Mouse (Mus musculus): Measurements from ENCODE around the gene Nup85. TPM values are rescaled to one million over a fixed set of nuclear protein-coding genes. Genes with fewer than 3 reads are reported as not detected.

The Nup85 gene
- polyA plus RNA-seq, 1 experiment from 2014 or later, result 130 TPM

GRCm38 (mm10) chr11:115585573-115586100 lies 21.4 kb downstream of the Nup85 start:
- H3K4me1 ChIP-seq (replicated peaks), result no peaks in the 10 kb centered on the region
- no peak overlapping the region for H3K27ac ChIP-seq
- H3K9ac ChIP-seq (replicated peaks), result no peak overlapping the region
- ATAC-seq, result no peak
- no peak overlapping the region for H3K4me3 ChIP-seq (replicated peaks)
- 91% methylated on average over 7 of the region's 7 CpGs for WGBS
- H3K36me3 ChIP-seq, result peaks cover 95% of the 10 kb centered on the region
- H3K27me3 ChIP-seq, result no peaks in the 10 kb centered on the region
- no peaks in the 10 kb centered on the region for H3K9me3 ChIP-seq
- no peak overlapping the region for H3K4me2 ChIP-seq (replicated peaks)

GRCm38 (mm10) chr11:115586403-115586802 lies 22.2 kb downstream of the Nup85 start:
- no peak overlapping the region for H3K4me3 ChIP-seq (replicated peaks)
- H3K9me3 ChIP-seq, result no peaks in the 10 kb centered on the region
- H3K4me1 ChIP-seq (replicated peaks), result no peaks in the 10 kb centered on the region
- no peak for ATAC-seq
- H3K9ac ChIP-seq (replicated peaks), result no peak overlapping the region
- H3K4me2 ChIP-seq (replicated peaks), result no peak overlapping the region
- no peaks in the 10 kb centered on the region for H3K27me3 ChIP-seq
- no peak overlapping the region for H3K27ac ChIP-seq
- H3K36me3 ChIP-seq, result peaks cover 95% of the 10 kb centered on the region
- WGBS, result 92% methylated on average over 9 of the region's 9 CpGs

- Histone ChIP-seq H3K4me1 (replicated peaks) (no peaks in the 10 kb centered on the region), H3K27ac (no peak overlapping the region), H3K4me3 (replicated peaks) (no peak overlapping the region), H3K27me3 (no peaks in the 10 kb centered on the region), H3K9me3 (no peaks in the 10 kb centered on the region), H3K36me3 (peaks cover 96% of the 10 kb centered on the region), H3K9ac (replicated peaks) (no peak overlapping the region), H3K4me2 (replicated peaks) (no peak overlapping the region)
- 86% methylated on average over 9 of the region's 9 CpGs for WGBS
- no peak for ATAC-seq
Measured at GRCm38 (mm10) chr11:115587984-115588383, 23.8 kb downstream of the Nup85 start.

- Histone ChIP-seq H3K27ac (no peak overlapping the region), H3K4me2 (replicated peaks) (no peak overlapping the region), H3K4me3 (replicated peaks) (no peak overlapping the region), H3K36me3 (peaks cover 94% of the 10 kb centered on the region), H3K27me3 (no peaks in the 10 kb centered on the region), H3K4me1 (replicated peaks) (no peaks in the 10 kb centered on the region), H3K9ac (replicated peaks) (no peak overlapping the region), H3K9me3 (no peaks in the 10 kb centered on the region)
- 95% methylated on average over 2 of the region's 2 CpGs for WGBS
- no peak for ATAC-seq
Measured at GRCm38 (mm10) chr11:115590526-115591075, 26.4 kb downstream of the Nup85 start.

GRCm38 (mm10) chr11:115595209-115595608 lies 31.0 kb downstream of the Nup85 start:
- no peak for ATAC-seq
- no peak overlapping the region for H3K4me2 ChIP-seq (replicated peaks)
- H3K27me3 ChIP-seq, result no peaks in the 10 kb centered on the region
- peaks cover 74% of the 10 kb centered on the region for H3K36me3 ChIP-seq
- no peak overlapping the region for H3K9ac ChIP-seq (replicated peaks)
- no peak overlapping the region for H3K4me3 ChIP-seq (replicated peaks)
- H3K4me1 ChIP-seq (replicated peaks), result no peaks in the 10 kb centered on the region
- no peaks in the 10 kb centered on the region for H3K9me3 ChIP-seq
- no peak overlapping the region for H3K27ac ChIP-seq
- WGBS, result 98% methylated on average over 3 of the region's 3 CpGs

GRCm38 (mm10) chr11:115598309-115598708 lies 34.1 kb downstream of the Nup85 start:
- no peaks in the 10 kb centered on the region for H3K9me3 ChIP-seq
- H3K4me2 ChIP-seq (replicated peaks), result no peak overlapping the region
- H3K27me3 ChIP-seq, result no peaks in the 10 kb centered on the region
- peaks cover 49% of the 10 kb centered on the region for H3K36me3 ChIP-seq
- H3K27ac ChIP-seq, result no peak overlapping the region
- peaks cover 18% of the 10 kb centered on the region for H3K4me1 ChIP-seq (replicated peaks)
- ATAC-seq, result no peak
- 94% methylated on average over 4 of the region's 4 CpGs for WGBS
- H3K9ac ChIP-seq (replicated peaks), result no peak overlapping the region
- H3K4me3 ChIP-seq (replicated peaks), result no peak overlapping the region

GRCm38 (mm10) chr11:115599722-115600121 lies 35.5 kb downstream of the Nup85 start:
- H3K36me3 ChIP-seq, result peaks cover 35% of the 10 kb centered on the region
- no peak for ATAC-seq
- WGBS, result 94% methylated on average over 7 of the region's 7 CpGs
- no peak overlapping the region for H3K4me2 ChIP-seq (replicated peaks)
- H3K4me1 ChIP-seq (replicated peaks), result peaks cover 21% of the 10 kb centered on the region
- H3K27ac ChIP-seq, result no peak overlapping the region
- no peak overlapping the region for H3K9ac ChIP-seq (replicated peaks)
- no peaks in the 10 kb centered on the region for H3K27me3 ChIP-seq
- no peak overlapping the region for H3K4me3 ChIP-seq (replicated peaks)
- no peaks in the 10 kb centered on the region for H3K9me3 ChIP-seq

GRCm38 (mm10) chr11:115600743-115601142 lies 36.5 kb downstream of the Nup85 start:
- ATAC-seq, result no peak
- Histone ChIP-seq H3K4me3 (replicated peaks) (no peak overlapping the region), H3K36me3 (peaks cover 30% of the 10 kb centered on the region), H3K4me1 (replicated peaks) (peaks cover 31% of the 10 kb centered on the region), H3K27ac (no peak overlapping the region), H3K9me3 (no peaks in the 10 kb centered on the region), H3K27me3 (no peaks in the 10 kb centered on the region), H3K4me2 (replicated peaks) (no peak overlapping the region), H3K9ac (replicated peaks) (no peak overlapping the region)
- 98% methylated on average over 15 of the region's 15 CpGs for WGBS

GRCm38 (mm10) chr11:115601174-115601573 lies 36.9 kb downstream of the Nup85 start:
- Histone ChIP-seq H3K4me2 (replicated peaks) (no peak overlapping the region), H3K36me3 (peaks cover 30% of the 10 kb centered on the region), H3K4me3 (replicated peaks) (no peak overlapping the region), H3K9me3 (no peaks in the 10 kb centered on the region), H3K27ac (no peak overlapping the region), H3K27me3 (no peaks in the 10 kb centered on the region), H3K9ac (replicated peaks) (no peak overlapping the region), H3K4me1 (replicated peaks) (peaks cover 31% of the 10 kb centered on the region)
- ATAC-seq, result no peak
- 96% methylated on average over 4 of the region's 4 CpGs for WGBS

GRCm38 (mm10) chr11:115603128-115603475 lies 38.9 kb downstream of the Nup85 start:
- peak overlapping the region; percentile 97 for H3K9ac ChIP-seq (replicated peaks)
- no peaks in the 10 kb centered on the region for H3K27me3 ChIP-seq
- peak overlapping the region; percentile 90 for H3K27ac ChIP-seq
- H3K9me3 ChIP-seq, result no peaks in the 10 kb centered on the region
- H3K4me2 ChIP-seq (replicated peaks), result peak overlapping the region; percentile 85
- no peak for ATAC-seq
- H3K4me1 ChIP-seq (replicated peaks), result peaks cover 31% of the 10 kb centered on the region
- H3K4me3 ChIP-seq (replicated peaks), result peak overlapping the region; percentile 96
- WGBS, result 7% methylated on average over 15 of the region's 15 CpGs
- H3K36me3 ChIP-seq, result peaks cover 32% of the 10 kb centered on the region

- Histone ChIP-seq H3K27me3 (no peaks in the 10 kb centered on the region), H3K4me3 (replicated peaks) (peak within 1 kb of the TSS; percentile 96), H3K9me3 (no peaks in the 10 kb centered on the region), H3K4me1 (replicated peaks) (peaks cover 31% of the 10 kb centered on the region), H3K36me3 (peaks cover 38% of the 10 kb centered on the region), H3K27ac (peak within 1 kb of the TSS; percentile 90), H3K4me2 (replicated peaks) (peak within 1 kb of the TSS; percentile 85), H3K9ac (replicated peaks) (peak within 1 kb of the TSS; percentile 97)
- peak; percentile 97 for ATAC-seq
- WGBS, result under 1% methylated on average over 92 of the region's 93 CpGs
Measured at GRCm38 (mm10) chr11:115603476-115604303, 39.5 kb downstream of the Nup85 start, which contains the start of the genes Mrps7 and Gga3. Gene Mrps7 (plus strand): TSS chr11:115603925. Gene Gga3 (minus strand): TSS chr11:115604051.

GRCm38 (mm10) chr11:115604304-115604696 lies 40.1 kb downstream of the Nup85 start:
- Histone ChIP-seq H3K36me3 (peaks cover 44% of the 10 kb centered on the region), H3K27ac (peak overlapping the region; percentile 90), H3K4me1 (replicated peaks) (peaks cover 31% of the 10 kb centered on the region), H3K27me3 (no peaks in the 10 kb centered on the region), H3K4me2 (replicated peaks) (peak overlapping the region; percentile 85), H3K9me3 (no peaks in the 10 kb centered on the region), H3K9ac (replicated peaks) (peak overlapping the region; percentile 97), H3K4me3 (replicated peaks) (peak overlapping the region; percentile 96)
- ATAC-seq, result peak; percentile 62
- WGBS, result under 1% methylated on average over 26 of the region's 26 CpGs
